Mouse (Mus musculus) right cerebral cortex, postnatal 10 days (tissue): ENCODE data around the gene Gm4969.
"Not testable (repeated sequence)": the region's sequence is repeated elsewhere in the genome, so short reads cannot be mapped to it uniquely, and the experiment has no call there.

Experiments
- DNase-seq, 2 experiments: peaks; one replicate each; pipeline ENCODE4 v3.0.0; 2021; ENCODE audit warnings: low spot score in 2 of 2

The Gm4969 gene

GRCm38 (mm10) chr7:19071024-19071423 is 47.1 kb downstream of the Gm4969 start:
- DNase-seq = not testable (repeated sequence)

DNA sequence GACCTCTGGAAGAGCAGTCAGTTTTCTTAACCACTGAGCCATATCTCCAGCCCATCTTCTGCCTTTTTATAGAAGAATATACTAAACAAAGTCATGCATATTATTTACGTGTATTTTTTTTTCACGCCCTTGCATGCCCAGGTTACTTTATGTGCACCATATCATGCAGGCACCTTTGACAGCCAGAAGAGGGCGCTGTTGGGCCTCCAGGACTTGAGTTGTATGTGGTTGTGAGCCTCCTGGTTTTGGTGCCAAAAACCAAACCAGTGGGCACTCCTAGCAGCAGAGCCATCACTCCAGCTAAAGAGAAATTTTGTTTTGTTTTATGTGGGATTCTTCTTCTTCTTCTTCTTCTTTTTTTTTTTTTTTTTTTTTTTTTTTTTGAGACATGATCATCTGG is 48.7 kb downstream of the Gm4969 start:
- peak in 1 of 2 experiments; percentile 23 for DNase-seq

GRCm38 (mm10) chr7:19068707-19069106 is 49.5 kb downstream of the Gm4969 start:
- peak; percentile 65 to 73 for DNase-seq

DNA sequence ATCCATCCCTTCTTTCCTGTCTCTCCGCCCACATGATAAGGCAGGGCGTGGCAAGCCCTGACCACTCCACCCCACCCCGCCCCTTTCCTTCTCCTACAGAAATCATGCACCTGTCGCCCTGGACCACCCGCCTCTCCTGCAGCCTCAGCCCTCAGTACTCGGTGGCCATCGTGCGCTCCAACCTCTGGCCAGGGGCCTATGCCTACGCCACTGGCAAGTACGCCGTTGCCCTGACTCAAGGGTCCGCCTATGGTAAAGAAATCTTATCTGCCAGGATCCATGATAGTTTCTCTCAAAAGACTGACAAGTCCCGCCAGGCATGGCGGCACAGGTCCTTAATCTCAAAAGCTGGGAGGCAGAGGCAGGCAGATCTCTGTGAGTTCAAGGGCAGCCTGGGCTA is 50.2 kb downstream of the Gm4969 start:
- DNase-seq = no peak

- DNase-seq = no peak
Measured at GRCm38 (mm10) chr7:19067063-19067462, 51.1 kb downstream of the Gm4969 start.

DNA sequence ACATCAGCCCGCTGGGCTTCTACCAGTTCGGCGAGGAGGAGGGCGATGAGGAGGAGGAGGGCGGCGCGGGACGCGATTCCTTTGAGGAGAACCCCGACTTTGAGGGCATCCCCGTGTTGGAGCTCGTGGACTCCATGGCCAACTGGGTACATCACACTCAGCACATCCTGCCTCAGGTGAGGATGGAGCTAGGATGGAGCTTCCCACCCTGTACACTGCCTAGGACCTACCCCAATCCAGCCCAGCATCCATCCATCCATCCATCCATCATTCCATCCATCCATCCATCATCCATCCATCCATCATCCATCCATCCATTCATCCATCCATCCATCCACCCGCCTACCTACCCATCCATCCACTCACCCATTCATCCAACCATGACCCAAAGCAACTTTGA is 52.3 kb downstream of the Gm4969 start:
- no peak for DNase-seq

- no peak for DNase-seq
Measured at GRCm38 (mm10) chr7:19057405-19057804, 60.8 kb downstream of the Gm4969 start.

DNA sequence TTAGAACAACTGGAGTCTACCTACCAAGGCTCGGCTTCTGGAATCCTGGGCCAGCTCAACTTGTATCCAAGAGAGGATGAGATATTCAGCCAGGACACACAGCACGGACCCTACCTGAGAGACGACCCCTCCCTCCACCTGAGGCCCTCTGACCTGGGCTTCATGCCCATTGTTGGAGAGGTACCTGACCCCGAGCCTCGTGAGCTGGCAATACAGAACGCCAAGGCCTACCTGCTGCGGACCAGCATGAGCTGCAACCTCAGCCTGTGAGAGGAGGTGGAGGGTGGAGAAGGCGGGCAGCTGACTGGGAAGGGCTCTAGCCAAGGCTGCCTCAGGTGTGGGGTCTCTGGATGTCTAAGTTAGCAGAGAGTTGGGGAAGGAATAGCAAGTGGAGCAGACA is 63.1 kb downstream of the Gm4969 start:
- no peak for DNase-seq

- no peak for DNase-seq
Measured at GRCm38 (mm10) chr7:19054777-19055076, 63.4 kb downstream of the Gm4969 start.

- peak; percentile 65 to 67 for DNase-seq
Measured at GRCm38 (mm10) chr7:19054047-19054776, 64.0 kb downstream of the Gm4969 start, which contains the start of gene Rsph6a. Rsph6a (plus strand) TSS chr7:19054690.

DNA sequence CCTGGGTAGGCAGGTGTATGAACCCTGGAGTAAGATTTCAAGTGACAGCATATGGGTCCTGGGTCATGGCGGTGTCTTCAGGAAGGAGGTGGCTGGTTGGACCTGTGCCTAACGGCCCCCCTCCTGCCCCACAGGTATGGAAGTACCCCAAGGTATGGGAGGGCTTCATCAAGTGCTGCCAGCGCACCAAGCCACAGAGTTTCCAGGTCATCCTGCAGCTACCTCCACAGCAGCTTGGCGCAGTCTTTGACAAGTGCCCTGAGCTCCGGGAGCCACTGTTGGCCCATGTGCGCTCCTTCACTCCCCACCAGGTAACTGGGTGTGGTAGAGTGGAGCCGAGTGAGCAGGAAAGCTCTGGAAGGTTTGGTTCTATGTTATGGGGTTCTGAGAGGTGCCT is 65.0 kb downstream of the Gm4969 start:
- DNase-seq = no peak

GRCm38 (mm10) chr7:19052345-19053135 is 65.6 kb downstream of the Gm4969 start:
- peak; percentile 68 to 78 for DNase-seq

DNA sequence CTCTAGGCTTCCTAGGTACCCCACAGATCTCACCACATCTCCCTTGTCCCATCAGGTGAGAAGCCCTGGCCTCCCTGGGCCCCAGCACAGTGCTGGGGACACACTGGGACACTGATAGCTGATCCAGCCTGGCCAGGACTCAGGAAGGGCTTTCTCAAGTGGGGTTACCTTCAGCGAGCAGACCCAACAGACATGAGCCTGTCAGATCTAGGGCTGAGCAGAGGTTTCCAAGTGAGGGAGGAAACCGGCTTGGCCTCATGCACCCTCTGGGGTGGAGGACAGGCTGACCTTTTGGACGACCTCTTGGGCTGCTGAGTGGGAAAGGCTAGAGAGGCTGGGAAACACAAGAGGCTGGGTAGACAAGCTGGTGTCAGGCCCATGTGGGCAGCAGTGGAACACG is 67.0 kb downstream of the Gm4969 start:
- no peak for DNase-seq

DNA sequence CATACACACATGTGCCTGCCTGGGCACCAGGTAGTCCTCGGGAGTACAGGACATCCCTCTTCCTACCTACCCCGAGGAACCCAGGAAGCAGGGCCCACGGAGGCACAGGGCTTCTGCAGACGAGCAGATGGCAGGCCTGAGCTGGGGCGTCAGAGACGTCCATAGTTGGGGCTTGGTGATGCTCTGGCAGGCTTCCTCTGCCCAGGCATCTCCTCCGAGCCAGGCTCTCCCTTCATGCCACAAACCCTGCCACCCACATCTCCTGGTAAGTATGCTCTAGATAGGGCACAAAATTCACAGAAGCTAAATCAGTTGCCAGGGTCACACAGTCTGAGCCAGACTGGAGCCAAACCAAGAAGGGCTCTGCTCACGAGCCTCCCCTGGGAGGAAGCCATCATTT is 68.0 kb downstream of the Gm4969 start:
- DNase-seq = no peak

DNA sequence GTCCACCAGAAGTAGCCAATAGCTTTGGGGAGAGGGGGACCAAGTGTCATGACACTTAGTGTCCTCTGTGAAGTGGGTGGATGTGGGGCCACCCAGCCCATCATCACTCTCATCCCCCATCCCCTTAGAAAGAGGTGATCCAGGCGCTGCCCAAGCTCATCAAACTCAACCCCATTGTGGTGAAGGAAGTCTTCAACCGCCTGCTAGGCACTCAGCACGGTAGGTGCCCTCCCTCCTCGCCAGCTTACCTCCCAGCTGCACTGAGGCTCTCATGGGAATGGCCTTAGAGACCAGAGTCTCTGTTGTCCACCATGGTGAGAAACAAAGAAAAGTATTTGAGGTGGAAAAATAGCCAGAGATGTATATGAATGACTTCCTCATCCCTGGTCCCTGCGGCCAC is 68.9 kb downstream of the Gm4969 start:
- no peak for DNase-seq
